Mouse (Mus musculus) Muller cell, postnatal 12 days (primary cell): ENCODE measurements around the gene Gns.

Experiments
- DNase-seq: peaks from one replicate; pipeline ENCODE4 v3.0.0-alpha.2; 2015; ENCODE audit errors: inconsistent ontology term

Gene Gns

DNA sequence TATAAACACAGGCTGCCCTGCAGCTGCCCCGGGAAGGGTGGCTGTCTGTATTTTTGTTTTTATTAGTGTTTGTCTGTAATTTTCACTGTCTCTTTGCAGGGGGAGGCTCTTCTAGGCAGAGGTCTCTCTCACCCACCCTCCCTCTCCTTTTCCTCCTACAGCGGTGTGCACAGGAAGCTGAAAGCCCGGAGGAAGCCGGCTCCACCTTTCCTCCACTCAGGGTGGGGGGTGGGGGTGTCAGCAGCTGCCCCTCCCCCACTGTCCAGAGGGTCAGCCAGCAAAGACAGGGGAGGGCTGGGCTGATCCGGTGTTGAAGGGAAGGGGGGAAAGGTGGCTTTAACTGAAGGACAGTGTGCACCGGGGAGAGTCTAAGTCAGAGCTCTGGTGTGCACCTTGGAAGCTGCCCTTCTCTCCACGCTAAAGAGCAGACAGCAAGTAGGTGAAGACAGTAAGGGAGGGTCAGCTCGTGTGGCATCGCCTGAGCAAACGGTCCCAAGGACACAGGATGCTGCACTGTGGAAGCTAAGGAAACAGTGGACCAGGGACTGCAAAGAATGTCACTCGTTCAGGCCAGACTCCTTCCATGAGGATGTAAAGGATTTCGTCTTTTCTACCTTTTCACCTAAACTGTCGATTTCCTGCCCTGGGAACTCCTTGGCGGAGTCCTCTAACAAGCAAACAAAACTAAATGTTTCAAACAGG is 65.2 kb downstream of the Gns start:
- DNase-seq = no peak

DNA sequence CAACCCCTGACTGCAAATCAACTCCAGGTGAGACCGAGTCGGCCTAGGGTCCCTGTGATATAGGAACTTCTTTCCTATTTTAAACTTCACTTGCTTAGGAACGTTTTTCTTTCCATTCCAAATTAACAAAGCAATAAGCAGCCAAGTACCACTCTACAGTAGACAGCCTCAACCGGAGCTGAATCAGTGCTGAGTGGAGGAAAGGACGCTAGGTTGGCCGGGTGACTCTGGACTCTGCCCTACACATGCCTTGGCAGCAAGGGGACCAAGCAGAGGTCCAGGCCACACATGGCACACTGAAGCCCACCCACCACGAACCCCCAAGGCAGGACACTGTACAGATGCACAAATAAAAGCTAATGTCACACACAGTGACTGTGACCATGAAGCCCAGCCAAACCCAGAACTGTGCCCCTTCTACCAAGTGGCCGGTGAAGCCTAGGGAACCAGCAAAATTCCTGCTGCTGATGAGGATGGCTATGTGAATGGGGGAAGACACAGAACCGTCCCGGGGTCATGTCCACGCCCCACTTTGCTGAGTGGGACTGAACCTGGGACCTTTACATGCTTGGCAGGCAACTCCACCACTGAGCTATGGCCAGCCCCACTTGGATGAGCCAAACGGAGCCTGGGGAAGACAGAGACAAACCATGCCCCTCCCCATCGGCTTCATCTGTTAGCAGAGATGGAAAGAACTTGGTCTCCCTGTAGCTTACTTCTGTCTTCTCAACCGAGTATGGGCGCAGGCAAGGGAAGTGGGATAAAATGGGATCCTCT is 66.1 kb downstream of the Gns start:
- DNase-seq = no peak

DNA sequence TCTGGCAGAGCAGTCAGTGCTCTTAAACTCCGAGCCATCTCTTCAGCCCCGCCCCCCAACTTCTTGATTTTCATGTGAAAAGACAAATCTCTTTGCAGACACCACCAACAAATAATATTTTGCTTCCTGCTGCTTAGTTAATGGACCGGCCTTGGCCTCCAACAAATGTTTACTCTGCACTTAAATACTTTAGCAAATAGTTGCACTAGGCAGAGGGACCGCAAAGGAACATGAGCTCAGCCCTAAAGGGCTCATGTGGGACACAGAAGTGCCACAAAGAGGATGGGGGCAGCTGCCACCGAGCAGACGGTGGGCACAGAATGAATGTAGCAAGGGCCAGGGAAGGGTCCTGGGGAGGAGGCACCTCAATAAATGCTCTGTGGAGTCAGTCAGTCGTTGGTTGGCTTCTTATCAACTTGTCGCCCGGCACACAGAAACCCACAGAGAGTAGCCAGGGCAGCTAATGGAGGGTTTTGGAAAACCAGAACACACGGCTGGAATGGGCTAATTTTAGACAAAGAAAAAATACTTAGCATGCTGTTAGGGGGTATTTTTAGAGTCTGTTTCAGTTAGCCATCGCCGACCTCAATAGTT is 67.2 kb downstream of the Gns start:
- no peak for DNase-seq

DNA sequence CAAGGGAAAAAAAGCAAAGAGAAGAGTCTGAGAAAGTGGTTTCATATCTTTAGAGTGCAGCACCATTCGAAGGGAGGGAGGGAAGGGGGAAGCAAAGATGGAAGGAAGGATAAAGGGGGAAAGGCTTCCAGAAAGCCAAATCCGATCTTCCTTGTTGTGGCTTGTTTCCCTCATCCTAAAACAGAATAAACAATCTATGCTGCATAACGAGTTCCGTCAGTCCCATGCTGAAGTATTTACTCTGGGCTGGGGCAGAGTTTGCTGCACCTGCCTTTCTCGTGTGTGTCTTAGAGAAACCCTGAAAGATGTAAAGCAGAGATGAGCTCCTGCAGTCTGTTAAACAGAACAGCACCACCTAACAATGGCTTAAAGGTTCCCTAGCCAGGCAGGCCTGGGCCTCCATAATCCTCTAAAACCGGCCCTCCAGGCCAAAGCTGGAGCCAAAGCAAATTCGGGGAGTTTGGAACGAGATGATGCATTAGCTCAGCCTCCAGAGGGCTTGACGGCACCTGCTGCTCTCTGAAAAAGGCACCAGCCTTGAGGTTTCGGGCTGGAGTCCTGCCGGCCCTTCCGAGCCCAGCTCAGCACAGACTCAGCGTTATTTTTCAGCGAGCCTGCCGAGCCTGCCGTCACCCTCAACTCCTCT is 67.9 kb downstream of the Gns start:
- DNase-seq = no peak

DNA sequence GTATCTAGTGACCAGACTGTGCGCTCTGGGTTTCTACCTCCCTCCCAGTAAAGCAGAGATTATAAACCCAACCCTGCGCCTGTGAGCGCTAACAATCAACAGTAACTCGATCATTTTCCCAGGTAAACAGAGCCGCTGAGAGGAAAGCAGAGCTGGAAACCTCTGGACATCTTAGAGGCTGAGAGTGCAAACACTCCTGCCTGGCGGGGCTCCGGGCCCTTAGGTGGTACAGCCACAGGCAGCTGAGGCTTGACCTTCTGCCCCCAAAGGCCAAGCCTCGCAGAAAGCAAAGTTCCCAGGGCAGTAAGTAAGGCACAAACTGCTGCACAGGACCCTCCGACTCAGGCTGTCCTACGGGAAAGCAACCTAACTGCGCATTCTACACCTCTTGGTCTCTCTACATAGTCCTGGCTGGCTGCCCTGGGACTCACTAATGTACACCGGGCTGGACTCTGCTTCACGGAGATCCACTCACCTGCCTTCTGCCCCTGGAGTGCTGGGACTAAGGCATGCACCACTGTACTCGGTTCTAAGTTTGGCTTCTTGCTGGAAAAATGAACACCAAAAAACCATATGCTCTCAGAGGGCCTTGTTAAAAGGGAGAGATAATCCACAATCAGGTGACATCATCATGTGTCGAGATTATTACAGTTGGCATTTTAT is 69.7 kb downstream of the Gns start:
- DNase-seq = no peak

DNA sequence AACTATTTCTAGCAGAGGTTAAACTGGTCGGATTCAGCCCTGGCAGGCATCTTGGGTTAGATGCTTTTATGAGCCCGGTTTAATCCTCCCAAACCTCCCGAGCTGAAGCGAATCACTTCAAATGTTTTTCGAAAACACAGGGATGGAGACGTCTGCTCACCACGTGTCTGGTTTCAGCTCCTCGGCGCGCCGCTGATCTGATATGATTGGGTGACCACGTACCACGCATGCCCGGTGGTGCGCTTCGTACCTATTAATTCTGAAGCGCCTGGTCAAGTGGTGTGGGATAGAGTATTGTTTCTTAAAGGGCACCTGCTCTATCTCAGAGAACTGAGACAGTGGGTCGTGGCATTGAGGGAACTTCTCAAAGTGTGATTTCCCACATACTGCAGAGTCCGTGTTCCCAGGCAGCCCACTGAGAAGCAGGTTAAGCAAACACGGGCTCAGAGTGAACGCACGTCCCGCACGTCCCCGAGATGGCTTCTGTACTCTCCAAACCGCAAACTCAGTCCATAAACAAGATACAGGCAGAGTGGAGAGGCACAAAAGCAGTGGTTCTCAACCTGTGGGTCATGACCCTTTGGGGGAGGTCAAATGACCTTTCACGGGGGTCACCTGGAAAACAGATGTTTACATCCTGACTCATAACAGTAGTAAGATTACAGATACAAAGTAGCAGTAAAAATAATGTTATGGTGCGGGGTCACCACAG is 70.8 kb downstream of the Gns start:
- DNase-seq = no peak

DNA sequence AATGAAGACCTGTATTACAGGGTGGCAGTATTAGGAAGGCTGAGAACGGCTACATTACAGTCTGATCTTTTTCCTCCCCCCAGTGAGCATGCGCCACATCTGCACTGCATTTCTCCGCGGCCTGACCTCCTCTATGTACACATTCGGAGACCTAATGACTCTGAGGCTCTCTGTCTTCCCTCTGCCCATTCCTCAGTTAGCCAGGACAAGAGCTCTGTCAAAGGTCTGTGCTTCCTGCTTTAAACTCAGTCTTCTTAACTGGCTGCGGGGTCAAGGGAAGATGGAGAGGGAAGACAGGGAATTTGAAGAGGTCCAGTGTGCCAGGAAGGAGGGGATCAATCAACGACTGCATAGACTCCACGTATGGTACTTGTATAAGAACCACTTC is 71.4 kb downstream of the Gns start:
- DNase-seq = no peak

DNA sequence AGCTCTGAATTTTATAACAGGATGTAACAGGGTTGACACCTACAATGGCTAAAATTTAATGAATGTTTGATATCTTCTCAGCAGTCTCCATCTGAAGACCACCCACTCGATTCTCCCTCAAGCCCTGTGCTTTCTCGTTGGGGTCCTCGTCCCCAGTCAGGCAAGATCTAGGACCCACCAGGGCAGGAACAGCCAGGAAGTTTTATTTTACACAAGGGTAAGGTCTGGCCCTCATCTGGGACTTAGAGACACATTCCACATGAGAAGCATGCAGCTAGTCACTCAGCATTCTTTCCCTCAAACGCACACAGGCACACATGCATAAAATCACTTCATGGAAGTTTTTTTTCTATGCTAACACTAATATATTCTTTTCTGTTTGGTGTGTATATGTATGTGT is 71.8 kb downstream of the Gns start:
- DNase-seq = no peak

DNA sequence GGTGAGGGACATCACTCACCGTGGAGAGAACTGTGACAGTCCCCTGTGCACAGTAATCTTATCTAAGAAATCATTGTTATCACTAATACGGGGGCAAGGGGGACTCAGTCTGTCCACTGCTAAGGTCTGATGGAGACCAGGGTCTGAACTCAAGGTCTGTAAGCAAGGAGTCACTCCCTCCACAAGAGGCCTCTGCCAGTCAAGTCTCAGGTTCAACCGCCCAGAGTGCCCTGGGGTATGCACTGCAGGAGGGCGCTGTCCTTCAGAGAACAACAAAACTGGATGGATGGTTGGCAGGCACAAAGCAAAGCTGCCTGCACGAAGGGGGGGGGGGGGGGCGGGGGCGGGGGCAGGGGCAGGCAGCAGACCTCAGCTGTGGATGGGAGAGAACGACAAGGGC is 73.2 kb downstream of the Gns start:
- DNase-seq = no peak

DNA sequence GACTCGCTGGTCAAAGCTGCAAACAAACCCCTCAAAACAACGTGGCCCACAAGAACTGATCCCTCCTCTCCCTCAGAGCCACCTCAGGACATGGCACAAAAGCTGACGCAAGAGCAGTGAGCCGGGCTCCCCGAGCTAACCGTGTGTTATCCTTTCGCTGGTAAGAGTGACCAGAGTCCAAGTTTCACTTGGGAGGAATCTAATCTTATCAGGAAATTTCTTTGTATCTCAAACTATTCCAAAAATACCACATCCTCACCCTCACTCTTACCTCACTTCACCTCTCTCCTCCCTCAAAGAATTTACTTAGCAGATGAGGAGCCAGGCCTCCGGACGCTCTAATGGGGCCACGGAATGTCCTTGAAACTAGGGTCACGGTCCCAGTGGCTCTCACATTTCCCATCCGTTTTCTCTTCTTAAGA is 74.4 kb downstream of the Gns start:
- DNase-seq = no peak

DNA sequence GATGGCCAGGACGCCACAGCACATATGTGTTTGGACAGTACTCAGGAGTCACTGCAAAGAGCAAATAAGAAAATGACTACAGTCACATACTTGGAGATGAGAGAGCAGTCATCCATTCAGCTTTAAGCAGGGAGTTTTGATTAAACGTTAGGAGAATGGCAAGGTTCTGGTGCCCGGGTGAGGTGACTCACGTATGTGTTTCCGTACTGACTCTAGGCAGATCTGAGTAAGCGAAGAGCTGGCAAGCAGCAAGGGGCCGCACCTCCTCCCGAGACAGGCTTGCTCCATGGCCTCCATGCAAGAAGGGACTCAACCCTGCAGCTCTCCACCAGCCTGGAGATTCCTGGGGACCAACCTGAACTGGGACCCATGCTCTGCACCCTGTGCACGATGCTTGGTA is 78.9 kb downstream of the Gns start:
- DNase-seq = no peak

DNA sequence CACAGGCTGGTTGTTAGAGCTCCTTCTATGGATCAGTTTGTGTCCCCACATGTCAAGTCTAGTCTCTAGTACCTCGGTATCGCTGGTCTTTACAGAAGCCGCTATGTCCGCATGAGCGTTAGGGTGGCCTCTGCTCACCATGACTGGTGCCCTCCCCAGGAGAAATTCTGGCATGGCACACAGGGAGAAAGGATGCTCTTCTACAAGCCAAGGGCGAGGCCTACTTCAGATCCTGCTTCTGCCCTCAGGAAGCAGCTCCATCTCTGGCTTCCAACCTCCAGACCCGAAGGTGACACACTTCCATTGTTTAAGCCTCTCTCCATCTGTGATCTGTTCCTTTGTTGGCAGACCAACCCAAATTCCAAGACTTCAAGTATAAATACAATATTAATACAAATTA is 79.3 kb downstream of the Gns start:
- DNase-seq = no peak

DNA sequence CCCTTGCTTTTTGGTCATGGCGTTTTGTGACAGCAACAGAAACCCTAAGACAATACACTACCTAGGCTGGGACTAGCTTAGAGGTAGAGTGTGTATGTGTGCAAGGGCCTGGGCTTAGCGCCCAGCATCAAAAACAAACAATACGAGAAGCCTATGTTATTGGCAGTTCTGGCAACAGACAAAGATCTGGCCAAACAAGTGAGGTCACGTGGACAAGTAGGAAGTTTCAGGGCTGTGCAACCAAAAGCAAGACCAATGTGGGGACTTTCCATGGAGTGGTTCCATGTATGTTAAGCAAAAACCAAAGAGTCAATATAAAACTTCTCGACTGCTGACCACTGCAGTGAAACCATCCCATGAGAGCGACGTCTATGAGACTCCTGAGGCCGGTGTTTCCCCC is 80.9 kb downstream of the Gns start:
- DNase-seq = no peak
